Mouse (Mus musculus) kidney, adult 2 months (tissue): ENCODE measurements around the gene Adar.

Experiments
- CTCF ChIP-seq: fragments of 200-500 bp; conservative IDR thresholded peaks from 2 replicates; pipeline ENCODE4 v1.5.1; 2011; ENCODE audit warnings: low read depth, mild to moderate bottlenecking, control low read depth, low read length, moderate library complexity, mixed read lengths; ENCODE audit not compliant: insufficient read depth, insufficient read length
- POLR2A ChIP-seq: fragments of 200-500 bp; IDR thresholded peaks from one replicate; pipeline ENCODE4 v1.6.1; 2011; ENCODE audit warnings: low read depth, low read length, control low read depth

GRCm38 (mm10) chr3:89672573-89673317 is 42.1 kb upstream of the Adar start:
- TF ChIP-seq CTCF: no peak
- no peak for TF ChIP-seq POLR2A
